Comparison of ENCODE assay signal across 9 mouse cellular contexts in the genomic region with DNA sequence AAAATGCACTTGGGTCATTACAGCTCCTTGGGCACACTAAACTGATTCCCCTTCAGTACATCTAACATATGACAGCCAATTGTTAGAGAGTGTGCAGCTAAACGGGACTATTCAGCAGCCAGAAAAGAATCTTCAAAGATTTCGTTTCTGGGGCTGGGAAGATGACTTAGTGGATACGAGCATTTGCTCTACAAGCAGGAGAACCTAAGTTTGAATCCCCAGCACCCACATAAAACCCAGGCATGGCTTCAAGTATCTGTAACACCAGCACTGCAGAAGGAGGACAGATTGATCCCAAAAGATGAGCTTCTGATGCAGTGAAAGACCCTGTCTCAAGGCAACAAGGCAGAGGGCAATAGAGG. TPM values are rescaled to one million over a fixed set of nuclear protein-coding genes. Genes with fewer than 3 reads are reported as not detected.
DNase-seq lines count a peak whose midpoint lies in the region; ATAC-seq and TF ChIP-seq lines count a peak whose summit lies in the region.
"Had no signal": no experiment of that assay in that cellular context is flagged by ENCODE, and none has a peak within 500 bp of the region (broad histone marks: within the 10 kb centered on the region; RNA-seq: fewer than 3 reads in every experiment).

No protein-coding gene starts in this region.

- no peak for TF ChIP-seq CTCF in stomach, postnatal 0 days (IDR thresholded peaks at IDR 0.05; ENCODE audit: low read depth)

- H3K9ac ChIP-seq in heart, embryonic 11.5 days (ENCODE audit: low read depth, low read length): no peak overlapping the region
- H3K9ac ChIP-seq in stomach, embryonic 15.5 days: no peak overlapping the region
- H3K9ac ChIP-seq in stomach, postnatal 0 days (ENCODE audit: low read length): no peak overlapping the region
- H3K9ac ChIP-seq in limb, embryonic 15.5 days: no peak overlapping the region
- H3K9ac ChIP-seq in stomach, embryonic 16.5 days (ENCODE audit: low read length): peak overlapping the region; percentile 31

- DNase-seq in heart, adult 8-10 months (ENCODE audit: low spot score): no peak
- DNase-seq in stomach, postnatal 0 days (ENCODE audit: low spot score): no peak
- no peak for DNase-seq in spleen, postnatal 14 days (ENCODE audit: low spot score in 2 of 2)
- DNase-seq in gastrocnemius, adult 18-20 months (ENCODE audit: low spot score): no peak
- DNase-seq: thymus, adult 2 months had no signal

- H3K36me3 ChIP-seq in heart, embryonic 11.5 days (ENCODE audit: control insufficient read depth, insufficient read depth, low read length): no peaks in the 10 kb centered on the region
- no peaks in the 10 kb centered on the region for H3K36me3 ChIP-seq in stomach, embryonic 15.5 days
- H3K36me3 ChIP-seq in stomach, postnatal 0 days (ENCODE audit: control insufficient read depth, insufficient read depth, low read length): no peaks in the 10 kb centered on the region
- H3K36me3 ChIP-seq in limb, embryonic 15.5 days: no peaks in the 10 kb centered on the region
- H3K36me3 ChIP-seq in stomach, embryonic 16.5 days (ENCODE audit: control insufficient read depth, insufficient read depth, low read length): no peaks in the 10 kb centered on the region

- H3K4me3 ChIP-seq in heart, embryonic 11.5 days (ENCODE audit: low read depth, low read length): peak overlapping the region; percentile 65; the same call in 1 of the 2 replicates
- no peak overlapping the region for H3K4me3 ChIP-seq in stomach, embryonic 15.5 days (replicated peaks)
- no peak overlapping the region for H3K4me3 ChIP-seq in stomach, postnatal 0 days (ENCODE audit: low read depth, low read length)
- peak overlapping the region; percentile 93; the same call in 1 of the 2 replicates for H3K4me3 ChIP-seq in limb, embryonic 15.5 days
- peak overlapping the region; percentile 81; the same call in 1 of the 2 replicates for H3K4me3 ChIP-seq in stomach, embryonic 16.5 days (replicated peaks; ENCODE audit: low read length)

- no peak for ATAC-seq in heart, embryonic 11.5 days (replicated peaks; ENCODE audit: insufficient number of reproducible peaks, low FRiP score, low TSS enrichment)
- no peak for ATAC-seq in stomach, embryonic 15.5 days (ENCODE audit: insufficient read depth, low FRiP score, low read depth)
- no peak for ATAC-seq in stomach, postnatal 0 days (ENCODE audit: low FRiP score, low TSS enrichment)
- ATAC-seq in limb, embryonic 15.5 days (ENCODE audit: insufficient number of reproducible peaks, low FRiP score, low TSS enrichment, low read depth): no peak
- ATAC-seq in stomach, embryonic 16.5 days (ENCODE audit: insufficient read depth, low FRiP score): no peak

- TF ChIP-seq EP300 in stomach, postnatal 0 days (optimal IDR thresholded peaks at IDR 0.05): no peak

- no peaks in the 10 kb centered on the region for H3K4me1 ChIP-seq in heart, embryonic 11.5 days (ENCODE audit: control insufficient read depth, insufficient read depth, low read length)
- no peaks in the 10 kb centered on the region for H3K4me1 ChIP-seq in stomach, embryonic 15.5 days
- no peaks in the 10 kb centered on the region for H3K4me1 ChIP-seq in stomach, postnatal 0 days (replicated peaks; ENCODE audit: control insufficient read depth, insufficient read depth)
- peaks cover 16% of the 10 kb centered on the region for H3K4me1 ChIP-seq in limb, embryonic 15.5 days
- peaks cover 12% of the 10 kb centered on the region for H3K4me1 ChIP-seq in stomach, embryonic 16.5 days (ENCODE audit: control insufficient read depth, insufficient read depth, low read length)

- no peak overlapping the region for H3K27ac ChIP-seq in heart, embryonic 11.5 days (ENCODE audit: low read depth, low read length)
- no peak overlapping the region for H3K27ac ChIP-seq in stomach, embryonic 15.5 days
- H3K27ac ChIP-seq in stomach, postnatal 0 days (replicated peaks): no peak overlapping the region
- no peak overlapping the region for H3K27ac ChIP-seq in limb, embryonic 15.5 days
- no peak overlapping the region for H3K27ac ChIP-seq in stomach, embryonic 16.5 days (ENCODE audit: low read length)

- no peaks in the 10 kb centered on the region for H3K27me3 ChIP-seq in heart, embryonic 11.5 days (ENCODE audit: control insufficient read depth, insufficient read depth, low read length)
- no peaks in the 10 kb centered on the region for H3K27me3 ChIP-seq in stomach, embryonic 15.5 days (replicated peaks)
- no peaks in the 10 kb centered on the region for H3K27me3 ChIP-seq in stomach, postnatal 0 days (ENCODE audit: control insufficient read depth, insufficient read depth, low read length)
- H3K27me3 ChIP-seq in limb, embryonic 15.5 days: no peaks in the 10 kb centered on the region
- no peaks in the 10 kb centered on the region for H3K27me3 ChIP-seq in stomach, embryonic 16.5 days (ENCODE audit: control insufficient read depth, insufficient read depth, low read length)

- H3K9me3 ChIP-seq in heart, embryonic 11.5 days (replicated peaks; ENCODE audit: control insufficient read depth, low read length): no peaks in the 10 kb centered on the region
- H3K9me3 ChIP-seq in stomach, embryonic 15.5 days: no peaks in the 10 kb centered on the region
- no peaks in the 10 kb centered on the region for H3K9me3 ChIP-seq in stomach, postnatal 0 days (ENCODE audit: control insufficient read depth, low read length)
- no peaks in the 10 kb centered on the region for H3K9me3 ChIP-seq in limb, embryonic 15.5 days
- H3K9me3 ChIP-seq in stomach, embryonic 16.5 days (replicated peaks; ENCODE audit: control insufficient read depth, low read length): no peaks in the 10 kb centered on the region

- 68% methylated on average over 3 of the region's 3 CpGs for WGBS in heart, embryonic 11.5 days (ENCODE audit: insufficient replicate concordance)
- 71% methylated on average over 3 of the region's 3 CpGs for WGBS in stomach, embryonic 15.5 days
- WGBS in stomach, postnatal 0 days: 69% methylated on average over 3 of the region's 3 CpGs
- WGBS in limb, embryonic 15.5 days: 57% methylated on average over 3 of the region's 3 CpGs
- WGBS in stomach, embryonic 16.5 days: 72% methylated on average over 3 of the region's 3 CpGs

- peak overlapping the region; percentile 80 for H3K4me2 ChIP-seq in heart, embryonic 11.5 days
- peak overlapping the region; percentile 81; the same call in 1 of the 2 replicates for H3K4me2 ChIP-seq in stomach, embryonic 15.5 days
- no peak overlapping the region for H3K4me2 ChIP-seq in stomach, postnatal 0 days (replicated peaks; ENCODE audit: low read depth)
- peak overlapping the region; percentile 63; the same call in 1 of the 2 replicates for H3K4me2 ChIP-seq in limb, embryonic 15.5 days
- H3K4me2 ChIP-seq in stomach, embryonic 16.5 days (ENCODE audit: low read depth, low read length): peak overlapping the region; percentile 76

RNA-seq across cellular contexts. Expression of a gene that starts 1.4 kb away (rescaled TPM):
- polyA plus RNA-seq in heart, embryonic 11.5 days (2014; fragmentation: Nextera tagmentation; extraction: Ambion mirVana): 17.6 and 21.8 TPM in 2 replicates
- 10 to 100 TPM; 39.0 to 46.8 (median 41.1) TPM for total RNA-seq in heart, adult 8-10 months (2022)
- polyA plus RNA-seq in stomach, embryonic 15.5 days (2015; fragmentation: Nextera tagmentation; extraction: Ambion mirVana): 17.7 and 19.0 TPM in 2 replicates
- polyA plus RNA-seq in stomach, postnatal 0 days (2015; fragmentation: Nextera tagmentation; extraction: Ambion mirVana): 5.8 and 6.5 TPM in 2 replicates
- polyA plus RNA-seq in limb, embryonic 15.5 days (2015; fragmentation: Nextera tagmentation; extraction: Ambion mirVana): 19.9 and 22.1 TPM in 2 replicates
- polyA plus RNA-seq in stomach, embryonic 16.5 days (2015; fragmentation: Nextera tagmentation; extraction: Ambion mirVana): 11.0 and 12.6 TPM in 2 replicates
- 10 to 100 TPM; 26.1 to 31.7 TPM for total RNA-seq in gastrocnemius, adult 18-20 months (2021)

RNA-seq across cellular contexts. Expression of a gene that starts 53.2 kb away (rescaled TPM):
- polyA plus RNA-seq in heart, embryonic 11.5 days (2014; fragmentation: Nextera tagmentation; extraction: Ambion mirVana): 10.9 and 18.4 TPM in 2 replicates
- 10 to 100 TPM in 3 of 4 experiments, 1 to 10 TPM in 1; 8.5 to 11.0 (median 10.2) TPM for total RNA-seq in heart, adult 8-10 months (2022)
- polyA plus RNA-seq in stomach, embryonic 15.5 days (2015; fragmentation: Nextera tagmentation; extraction: Ambion mirVana): 18.1 and 19.2 TPM in 2 replicates
- polyA plus RNA-seq in stomach, postnatal 0 days (2015; fragmentation: Nextera tagmentation; extraction: Ambion mirVana): 6.8 TPM in 2 replicates
- polyA plus RNA-seq in limb, embryonic 15.5 days (2015; fragmentation: Nextera tagmentation; extraction: Ambion mirVana): 20.4 and 23.4 TPM in 2 replicates
- 19.4 and 21.1 TPM in 2 replicates for polyA plus RNA-seq in stomach, embryonic 16.5 days (2015; fragmentation: Nextera tagmentation; extraction: Ambion mirVana)
- 10 to 100 TPM; 12.4 to 14.7 TPM for total RNA-seq in gastrocnemius, adult 18-20 months (2021)

Comparison
In these comparisons a context has a peak if more than half of its experiments do, and no peak if none do; other contexts are left out.
1. H3K4me3 ChIP-seq: peak in heart, embryonic 11.5 days (single experiment), limb, embryonic 15.5 days (single experiment) and stomach, embryonic 16.5 days (single experiment); none in stomach, embryonic 15.5 days (single experiment) and stomach, postnatal 0 days (single experiment).